1 mouse cellular context compared by ENCODE assay signal in the genomic region with DNA sequence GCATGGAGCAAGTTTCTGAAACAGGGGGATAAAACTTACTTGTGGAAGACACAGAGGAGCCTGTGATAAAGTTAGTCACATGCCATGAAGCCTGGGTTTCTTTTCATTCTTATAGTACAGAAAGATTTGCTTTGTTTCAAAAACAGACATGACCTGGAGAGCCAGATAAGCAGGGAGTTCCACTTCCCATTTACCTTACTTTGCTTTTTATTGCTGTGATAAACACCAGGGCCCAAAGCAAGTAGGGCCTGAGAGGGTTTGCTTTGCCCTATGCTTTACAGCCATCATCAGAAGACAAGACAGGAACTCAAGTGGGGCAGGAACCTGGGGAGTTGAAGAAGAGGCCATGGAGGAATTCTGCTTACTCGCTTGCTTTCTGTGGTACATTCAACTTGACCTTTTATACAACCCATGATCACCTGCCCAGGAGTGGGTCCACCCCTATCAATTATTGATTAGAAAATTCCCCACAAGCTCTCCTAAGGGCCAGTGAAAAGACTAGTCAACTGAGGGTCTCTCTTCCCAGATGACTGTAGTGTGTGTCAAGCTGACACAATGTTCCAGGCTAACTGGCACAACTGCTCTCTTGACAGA.
A peak's percentile ranks its signal among the peaks of the same experiment; 100 is the strongest.
TF ChIP-seq lines count a peak whose summit lies in the region.

No protein-coding gene starts in this region.

TF ChIP-seq in MEL, 35 proteins besides CTCF, POLR2A, EP300 and RAD21 (continued from another document):
- TF ChIP-seq GATA1 (IDR thresholded peaks at IDR 0.05; ENCODE audit: low read depth, low read length), result 0 out of 2 replicates have a peak, but pooled peaks have one; percentile 18
- TF ChIP-seq MAFK (IDR thresholded peaks at IDR 0.05; ENCODE audit: borderline replicate concordance, low read depth, low read length), result no peak
